Mouse (Mus musculus) embryonic facial prominence, embryonic 14.5 days (tissue): ENCODE measurements around the gene Phykpl. TPM values are rescaled to one million over a fixed set of nuclear protein-coding genes. Genes with fewer than 3 reads are reported as not detected.
"Not testable (repeated sequence)": the region's sequence is repeated elsewhere in the genome, so short reads cannot be mapped to it uniquely, and the experiment has no call there.

Source experiments
- ATAC-seq: fragments of 200-750 bp; cut with Nextera tagmentation; 2 replicates; pipeline ENCODE4 v1.8.0; 2017; ENCODE audit warnings: low read depth, moderate number of reproducible peaks, moderate TSS enrichment
- DNase-seq: peaks from one replicate; pipeline ENCODE4 v3.0.0-alpha.2; 2015; ENCODE audit warnings: low spot score
- H3K27ac ChIP-seq: fragments of 300-500 bp; sonication (generic); replicated peaks from 2 replicates; pipeline ENCODE4 v1.5.1; 2014; ENCODE audit warnings: low read depth, mild to moderate bottlenecking, low read length, moderate library complexity
- H3K27me3 ChIP-seq: fragments of 300-500 bp; sonication (generic); replicated peaks from 2 replicates; pipeline ENCODE4 v1.6.1; 2014; ENCODE audit warnings: low read length; ENCODE audit not compliant: control insufficient read depth, insufficient read depth
- H3K36me3 ChIP-seq: fragments of 300-500 bp; sonication (generic); 2 replicates; pipeline ENCODE4 v1.6.1; 2014; ENCODE audit warnings: low read length, mixed read lengths; ENCODE audit not compliant: control insufficient read depth, insufficient read depth
- H3K4me1 ChIP-seq: fragments of 300-500 bp; sonication (generic); 2 replicates; pipeline ENCODE4 v1.6.1; 2014; ENCODE audit warnings: antibody characterized with exemption, low read length; ENCODE audit not compliant: control insufficient read depth, insufficient read depth
- H3K4me2 ChIP-seq: fragments of 300-500 bp; sonication (generic); 2 replicates; pipeline ENCODE4 v1.6.1; 2014; ENCODE audit warnings: low read depth, mild to moderate bottlenecking, low read length, moderate library complexity, mixed read lengths
- H3K4me3 ChIP-seq: fragments of 300-500 bp; sonication (generic); 2 replicates; pipeline ENCODE4 v1.5.1; 2014; ENCODE audit warnings: low read depth, mild to moderate bottlenecking, low read length
- H3K9ac ChIP-seq: fragments of 300-500 bp; sonication (generic); 2 replicates; pipeline ENCODE4 v1.6.1; 2014; ENCODE audit warnings: low read depth, mild to moderate bottlenecking, low read length, moderate library complexity, mixed read lengths
- H3K9me3 ChIP-seq: fragments of 300-500 bp; sonication (generic); 2 replicates; pipeline ENCODE4 v1.6.1; 2016; ENCODE audit warnings: low read length; ENCODE audit not compliant: control insufficient read depth
- WGBS: fragments of 180-500 bp; shearing (Covaris S2); extraction: QIAGEN DNeasy Blood & Tissue Kit; methylation state at CpG from one replicate; pipeline ENCODE4 v1.1.7; 2014; 5-methylcytosine and 5-hydroxymethylcytosine counted together
- polyA plus RNA-seq: library from polyadenylated mRNA; unstranded; fragments of >200 nt; fragmentation: Nextera tagmentation; extraction: Ambion mirVana; gene quantifications from 2 replicates; pipeline ENCODE4 v1.2.1, GENCODE M21; 2014

The Phykpl gene
- polyA plus RNA-seq, 1 experiment from 2014 or later: 15.2 TPM

- Histone ChIP-seq H3K4me3 (no peak overlapping the region), H3K9me3 (no peaks in the 10 kb centered on the region), H3K27ac (no peak overlapping the region), H3K9ac (no peak overlapping the region), H3K4me2 (no peak overlapping the region), H3K4me1 (no peaks in the 10 kb centered on the region), H3K27me3 (no peaks in the 10 kb centered on the region), H3K36me3 (peaks cover 65% of the 10 kb centered on the region)
- no peak for ATAC-seq
- WGBS: 92% methylated on average over 9 of the region's 9 CpGs
- DNase-seq: no peak
Measured at GRCm38 (mm10) chr11:51627425-51627824, 42.9 kb downstream of the Phykpl start.

DNA sequence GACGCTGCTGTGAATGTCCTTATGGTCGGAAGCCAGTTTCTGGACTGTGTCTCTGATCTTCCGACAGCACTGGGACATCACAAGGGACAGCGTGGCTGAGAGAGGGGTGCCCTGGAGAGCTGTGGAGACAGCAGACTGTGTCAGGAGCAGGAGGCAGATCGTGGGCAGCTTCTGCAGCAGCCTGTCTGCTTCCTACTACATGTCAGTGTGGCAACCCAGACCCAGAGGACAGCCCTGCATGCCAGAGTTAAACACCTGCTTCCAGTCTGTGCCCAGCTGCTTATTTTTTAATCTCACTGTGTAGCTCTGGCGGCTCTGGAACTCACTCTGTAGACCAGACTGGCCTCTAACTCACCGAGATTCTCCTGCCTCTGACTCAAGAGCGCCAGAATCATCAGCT, 43.4 kb downstream of the Phykpl start:
- ATAC-seq (peak; percentile 30; the same call in 1 of the 2 replicates), DNase-seq (no peak)
- H3K36me3 ChIP-seq: peaks cover 61% of the 10 kb centered on the region
- H3K4me3 ChIP-seq: no peak overlapping the region
- H3K4me1 ChIP-seq: no peaks in the 10 kb centered on the region
- no peaks in the 10 kb centered on the region for H3K9me3 ChIP-seq
- H3K27ac ChIP-seq: no peak overlapping the region
- no peaks in the 10 kb centered on the region for H3K27me3 ChIP-seq
- 85% methylated on average over 8 of the region's 8 CpGs for WGBS
- H3K9ac ChIP-seq: no peak overlapping the region
- no peak overlapping the region for H3K4me2 ChIP-seq

DNA sequence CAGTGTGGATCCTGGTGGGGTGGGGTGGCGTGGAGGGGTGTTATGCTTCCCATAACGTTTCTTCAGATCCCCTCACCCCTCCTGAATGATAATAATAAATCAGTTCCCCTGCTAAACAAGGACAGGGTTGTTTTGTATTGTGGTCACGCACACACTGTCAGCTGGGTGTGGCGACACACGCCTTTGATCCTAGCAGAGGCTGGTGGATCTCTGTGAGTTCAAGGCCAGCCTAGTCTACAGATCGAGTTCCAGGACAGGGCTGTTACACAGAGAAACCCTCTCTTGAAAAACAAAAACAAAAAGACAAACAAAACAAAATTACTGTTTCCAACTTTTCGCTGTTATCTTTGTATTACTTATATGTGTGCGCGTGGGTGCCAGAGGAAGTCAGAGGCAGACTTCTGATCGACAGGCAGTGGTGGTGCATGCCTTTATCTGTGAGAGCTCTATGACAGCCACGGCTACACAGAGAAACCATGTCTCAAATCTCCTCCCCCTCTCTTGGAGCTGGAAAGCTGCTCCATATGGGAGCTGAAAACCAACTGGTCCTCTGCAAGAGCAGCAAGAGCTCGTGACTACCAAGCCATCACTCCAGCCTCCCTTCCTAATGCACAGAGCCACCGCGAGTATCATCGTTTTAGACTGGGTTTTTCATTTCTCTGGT, 45.2 kb downstream of the Phykpl start:
- ATAC-seq (no peak), DNase-seq (no peak)
- 79% methylated on average over 15 of the region's 15 CpGs for whole genome bisulfite sequencing
- Histone ChIP-seq H3K27ac (no peak overlapping the region), H3K9me3 (no peaks in the 10 kb centered on the region), H3K4me1 (no peaks in the 10 kb centered on the region), H3K27me3 (no peaks in the 10 kb centered on the region), H3K4me2 (no peak overlapping the region), H3K9ac (no peak overlapping the region), H3K36me3 (peaks cover 42% of the 10 kb centered on the region), H3K4me3 (no peak overlapping the region)

DNA sequence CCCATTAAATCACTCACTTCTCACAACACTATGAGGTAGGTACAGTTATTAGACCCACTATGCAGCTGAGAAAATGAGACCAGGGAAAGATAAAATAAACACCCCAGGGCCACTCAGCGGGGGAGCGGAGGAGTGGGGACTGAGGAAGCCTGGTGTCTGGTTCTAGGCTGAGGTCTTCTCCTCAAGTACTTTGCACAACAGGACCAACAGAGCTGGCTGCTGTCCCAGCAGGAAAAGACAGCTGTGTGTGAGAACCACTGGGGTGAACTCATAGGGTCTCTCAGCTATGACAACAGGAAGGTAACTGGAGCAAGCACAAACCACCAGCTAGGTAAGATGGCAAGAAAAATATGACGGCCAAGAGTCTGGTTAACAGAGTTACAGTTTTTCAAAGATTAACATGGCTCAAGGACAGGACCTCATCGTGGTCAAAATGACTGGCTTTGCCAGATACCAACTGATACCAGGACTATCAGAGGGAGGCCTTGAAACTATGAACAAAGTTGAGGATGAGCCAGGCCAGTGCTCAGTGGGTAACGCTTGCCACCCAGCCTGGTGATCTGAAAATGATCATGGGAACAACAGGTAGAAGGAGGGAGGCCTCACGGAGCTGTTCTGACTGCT, 47.7 kb downstream of the Phykpl start:
- no peaks in the 10 kb centered on the region for H3K9me3 ChIP-seq
- no peak overlapping the region for H3K4me2 ChIP-seq
- H3K4me3 ChIP-seq: no peak overlapping the region
- WGBS: 83% methylated on average over 6 of the region's 6 CpGs
- H3K36me3 ChIP-seq: peaks cover 18% of the 10 kb centered on the region
- ATAC-seq (no peak), DNase-seq (no peak)
- H3K27ac ChIP-seq: no peak overlapping the region
- H3K27me3 ChIP-seq: no peaks in the 10 kb centered on the region
- H3K4me1 ChIP-seq: peaks cover 7% of the 10 kb centered on the region; the same call in 1 of the 2 replicates
- H3K9ac ChIP-seq: no peak overlapping the region

GRCm38 (mm10) chr11:51633200-51633599, 48.6 kb downstream of the Phykpl start:
- not testable (repeated sequence) for ATAC-seq, H3K9me3 ChIP-seq
- WGBS: 92% methylated on average over 7 of the region's 7 CpGs

GRCm38 (mm10) chr11:51633721-51634120, 49.2 kb downstream of the Phykpl start:
- 85% methylated on average over 3 of the region's 3 CpGs for WGBS
- Histone ChIP-seq H3K9ac (no peak overlapping the region), H3K27ac (no peak overlapping the region), H3K36me3 (0 out of 2 replicates have a peak, but pooled peaks cover 9% of the 10 kb centered on the region), H3K4me1 (peaks cover 12% of the 10 kb centered on the region; the same call in 1 of the 2 replicates), H3K4me3 (no peak overlapping the region), H3K27me3 (no peaks in the 10 kb centered on the region), H3K4me2 (no peak overlapping the region), H3K9me3 (no peaks in the 10 kb centered on the region)
- ATAC-seq (no peak), DNase-seq (no peak)

More at GRCm38 (mm10) chr11:51633200-51633599, 48.6 kb downstream of the Phykpl start:
- H3K4me2 ChIP-seq, H3K27me3 ChIP-seq, H3K27ac ChIP-seq, DNase-seq, H3K4me3 ChIP-seq, H3K36me3 ChIP-seq, H3K9ac ChIP-seq: not testable (repeated sequence)
- H3K4me1 ChIP-seq: peaks cover 11% of the 10 kb centered on the region; the same call in 1 of the 2 replicates

- DNase-seq (no peak), ATAC-seq (no peak)
- H3K4me3 ChIP-seq: peak overlapping the region; percentile 71
- H3K36me3 ChIP-seq: no peaks in the 10 kb centered on the region
- no peaks in the 10 kb centered on the region for H3K9me3 ChIP-seq
- peaks cover 12% of the 10 kb centered on the region; the same call in 1 of the 2 replicates for H3K4me1 ChIP-seq
- H3K4me2 ChIP-seq: peak overlapping the region; percentile 70
- 16% methylated on average over 6 of the region's 6 CpGs for WGBS
- peak overlapping the region; percentile 74 for H3K9ac ChIP-seq
- H3K27ac ChIP-seq: peak overlapping the region; percentile 86
- no peaks in the 10 kb centered on the region for H3K27me3 ChIP-seq
Measured at GRCm38 (mm10) chr11:51635127-51635524, 50.6 kb downstream of the Phykpl start.

DNA sequence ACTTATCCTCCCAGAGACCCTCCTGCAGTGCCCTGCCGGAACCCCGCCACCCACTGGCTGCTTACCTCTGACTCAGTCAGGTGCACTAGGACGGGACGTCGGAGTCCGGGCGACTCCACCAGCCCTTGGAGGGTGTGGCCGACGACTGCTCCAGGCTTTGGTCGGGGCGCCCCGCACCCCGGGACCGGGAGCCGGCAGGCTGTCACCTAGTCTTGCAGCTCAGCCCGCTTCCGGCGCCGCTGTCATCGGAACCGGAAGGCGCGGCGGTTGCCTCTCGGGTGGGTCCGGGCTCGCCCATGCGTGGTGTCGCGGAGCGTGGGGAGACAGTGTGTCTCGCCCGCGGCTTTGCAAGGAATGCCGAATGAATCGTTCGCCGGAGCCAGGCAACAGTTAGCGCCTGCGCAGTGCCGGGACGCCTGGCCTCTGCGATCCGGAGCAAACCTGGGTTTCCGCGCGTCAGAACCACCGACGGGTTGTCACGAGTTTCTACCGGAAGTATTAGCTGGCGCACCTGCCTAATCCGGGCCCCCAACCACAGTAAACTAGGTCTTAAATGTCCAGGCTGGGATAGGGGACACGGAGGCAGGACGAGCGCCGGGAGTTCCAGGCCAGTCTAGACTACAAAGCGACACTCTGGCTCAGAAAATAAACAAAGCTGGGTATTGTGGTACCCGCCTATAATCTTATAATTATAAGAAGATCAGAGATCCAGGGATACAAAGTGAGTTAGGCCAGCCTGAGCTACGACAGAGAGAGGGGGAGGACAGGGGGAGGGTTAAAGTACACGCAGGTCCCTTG, 51.2 kb downstream of the Phykpl start, which contains the start of gene Rmnd5b:
Gene Rmnd5b (minus strand): TSS at position 372 of the 798 bp plus-strand sequence.
- Histone ChIP-seq H3K27me3 (no peaks in the 10 kb centered on the region), H3K9me3 (no peaks in the 10 kb centered on the region), H3K27ac (peak within 1 kb of the TSS; percentile 86), H3K4me1 (peaks cover 12% of the 10 kb centered on the region; the same call in 1 of the 2 replicates), H3K9ac (peak within 1 kb of the TSS; percentile 74), H3K4me3 (peak within 1 kb of the TSS; percentile 71), H3K36me3 (no peaks in the 10 kb centered on the region), H3K4me2 (peak within 1 kb of the TSS; percentile 70)
- peak; percentile 86 for ATAC-seq
- DNase-seq: peak; percentile 93
- WGBS: under 1% methylated on average over 49 of the region's 61 CpGs
